Mouse (Mus musculus): ENCODE data around the gene Pnliprp2. TPM values are rescaled to one million over a fixed set of nuclear protein-coding genes. Genes with fewer than 3 reads are reported as not detected.

Pnliprp2 gene
- polyA plus RNA-seq (2012; rRNA removed): 45.1 and 55.6 TPM in 2 replicates

DNA sequence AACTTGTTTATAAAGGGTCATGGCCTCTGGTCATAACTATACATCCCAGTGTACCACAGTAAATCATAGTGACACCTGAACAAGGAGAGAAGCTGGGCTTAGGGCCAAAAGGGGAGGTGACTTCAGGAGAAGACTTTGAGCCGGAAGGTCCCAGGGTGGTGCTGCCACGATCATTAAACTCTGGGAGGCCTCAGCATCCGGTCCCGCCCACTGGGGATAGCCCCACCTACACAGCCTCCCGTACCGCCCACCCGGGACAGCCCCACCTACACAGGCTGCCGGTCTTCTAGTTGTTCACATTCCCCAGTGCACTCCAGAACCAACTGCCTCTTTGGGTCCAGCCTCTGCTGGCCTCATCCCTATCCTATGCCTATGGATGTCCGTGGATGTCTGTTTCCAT lies at the start of gene Pnliprp2:
Gene Pnliprp2, plus strand, starts transcription at position 297 of the 400 bp plus-strand sequence.

DNA sequence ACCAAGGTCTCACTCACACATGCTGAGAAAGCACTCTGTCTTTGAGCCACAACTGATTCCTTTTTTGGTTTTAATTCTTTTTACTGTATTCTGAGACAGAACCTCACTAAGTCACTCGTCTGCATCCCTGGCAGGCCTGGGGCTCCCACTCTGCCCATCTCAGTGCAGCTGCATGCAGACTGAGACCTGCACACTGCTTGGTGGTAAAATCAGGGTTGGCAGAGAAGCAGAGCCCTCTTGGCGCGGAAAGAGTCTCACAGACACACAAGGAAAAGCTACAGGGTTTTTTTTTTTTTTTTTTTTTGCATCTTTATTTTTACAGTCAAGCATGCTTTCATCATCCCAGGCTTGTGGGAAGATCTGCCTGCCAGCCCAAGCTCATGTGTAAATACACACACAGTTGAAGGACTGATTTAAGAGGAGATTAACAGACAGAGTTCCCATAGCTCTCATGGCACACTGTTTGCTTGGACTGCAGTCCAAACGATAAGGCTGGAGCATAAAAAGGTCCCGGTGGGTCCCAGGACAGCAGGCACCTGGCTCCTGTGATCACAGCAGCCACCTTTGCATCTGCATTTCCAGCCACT lies 31.0 kb upstream of the Pnliprp2 start, which contains the start of gene Pnliprp1:
Gene Pnliprp1, plus strand, starts transcription at position 443 of the 587 bp plus-strand sequence.

DNA sequence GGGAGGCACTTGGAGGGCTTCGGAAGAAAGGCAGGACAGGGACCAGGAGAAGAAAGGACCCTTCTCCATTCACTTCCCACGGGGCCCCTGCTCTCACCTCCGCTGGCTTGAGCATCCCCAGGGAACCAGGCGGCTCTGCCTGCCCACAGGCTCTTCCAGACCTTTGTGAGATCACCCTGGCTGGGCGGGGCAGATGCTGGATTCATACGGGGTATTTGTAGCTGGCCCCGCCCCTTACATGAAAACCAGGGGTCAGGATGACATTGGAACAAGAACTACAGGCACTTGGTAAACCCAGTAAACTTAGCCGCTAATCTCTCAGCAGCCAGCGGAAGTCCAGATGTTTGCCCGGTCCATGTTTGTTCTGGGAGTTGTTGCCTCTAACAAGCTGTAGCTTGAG lies 34.8 kb downstream of the Pnliprp2 start, which contains the start of gene 1700019N19Rik:
Gene 1700019N19Rik, minus strand, starts transcription at position 178 of the 400 bp plus-strand sequence.

Other genes starting within 250 kb of the Pnliprp2 start
- gene Ccdc172, start 247.7 kb upstream of the Pnliprp2 start, polyA plus RNA-seq (2012; rRNA removed): not detected in 2 replicates
- 0.38 and 0.83 TPM in 2 replicates for gene Pnlip, start 107.2 kb upstream of the Pnliprp2 start, polyA plus RNA-seq (2012; rRNA removed)
- 13.8 and 16.5 TPM in 2 replicates for gene Pnliprp1, start 30.8 kb upstream of the Pnliprp2 start, polyA plus RNA-seq (2012; rRNA removed)
- gene 1700019N19Rik, start 34.7 kb downstream of the Pnliprp2 start, polyA plus RNA-seq (2012; rRNA removed): not detected in 2 replicates
- not detected in 2 replicates for gene Eno4, start 183.7 kb downstream of the Pnliprp2 start, polyA plus RNA-seq (2012; rRNA removed)
- 1.8 and 3.9 TPM in 2 replicates for gene Hspa12a, start 183.9 kb downstream of the Pnliprp2 start, polyA plus RNA-seq (2012; rRNA removed)

Data from stomach, adult 2 months (tissue).